Mouse (Mus musculus): ENCODE measurements around the gene Dgka. TPM values are rescaled to one million over a fixed set of nuclear protein-coding genes. Genes with fewer than 3 reads are reported as not detected.
"Not testable (repeated sequence)": the region's sequence is repeated elsewhere in the genome, so short reads cannot be mapped to it uniquely, and the experiment has no call there.

The Dgka gene
- total RNA-seq, 2 experiments from 2014 or later = 16.2 to 17.2 TPM

DNA sequence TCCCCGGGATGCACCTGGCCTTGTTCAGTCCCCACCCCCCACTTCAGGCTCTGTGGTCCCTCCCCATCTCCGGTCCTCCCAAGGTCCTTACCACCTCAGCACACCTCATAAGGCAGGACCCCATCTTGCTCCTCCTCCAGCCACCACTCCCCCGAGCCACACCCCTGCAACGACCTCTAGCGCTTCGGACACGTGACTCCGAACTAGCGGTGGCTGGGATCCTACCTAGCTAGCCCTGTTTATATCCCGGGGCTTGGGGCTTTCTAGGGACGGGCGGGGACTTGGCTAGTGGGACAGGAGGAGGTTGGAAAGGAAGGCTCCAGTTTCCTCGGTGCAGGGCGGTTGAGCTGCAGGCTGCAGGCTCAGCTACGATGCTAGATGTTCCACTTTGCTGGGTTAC lies 7.2 kb downstream of the Dgka start:
- peak; percentile 61 for DNase-seq

DNA sequence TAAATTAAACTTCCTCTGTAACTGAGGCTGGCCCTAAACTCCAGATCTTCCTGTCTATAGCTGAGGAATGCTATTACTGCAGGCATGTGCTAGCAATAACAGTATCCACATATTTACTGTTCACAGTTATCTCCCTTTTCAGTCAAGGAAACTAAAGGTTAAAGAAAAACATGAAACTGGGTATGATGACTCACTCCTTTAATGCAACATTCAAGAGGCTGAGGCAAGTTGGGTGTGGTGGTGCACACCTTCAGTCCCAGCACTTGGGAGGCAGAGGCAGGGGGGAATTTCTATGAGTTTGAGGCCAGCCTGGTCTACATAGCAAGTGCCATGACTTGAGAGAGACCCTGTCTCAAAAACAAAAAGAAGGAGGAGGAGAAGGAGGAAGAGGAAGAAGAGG lies 12.7 kb downstream of the Dgka start:
- DNase-seq = no peak

DNA sequence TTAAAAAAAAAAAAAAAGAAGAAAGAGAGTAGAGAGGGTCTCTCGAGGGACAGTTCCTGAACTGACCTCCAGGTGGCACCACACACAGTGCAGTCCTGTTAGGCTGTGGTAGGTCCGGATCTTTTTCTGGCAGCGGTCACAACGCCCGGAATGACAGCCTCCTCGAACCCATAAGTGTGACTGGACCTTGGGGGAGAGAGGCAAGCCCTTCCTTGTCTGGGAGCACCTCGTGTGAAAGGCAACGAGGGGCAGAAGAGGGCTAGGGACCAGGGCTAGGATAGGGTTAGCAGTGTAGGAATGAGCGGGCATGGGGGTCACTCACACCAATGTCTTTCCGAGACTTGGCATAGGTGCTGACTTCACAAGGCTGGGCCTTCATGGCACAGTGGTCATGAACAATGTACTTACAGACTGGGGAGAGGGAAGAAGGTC lies 13.6 kb downstream of the Dgka start:
- peak; percentile 86 for DNase-seq

DNA sequence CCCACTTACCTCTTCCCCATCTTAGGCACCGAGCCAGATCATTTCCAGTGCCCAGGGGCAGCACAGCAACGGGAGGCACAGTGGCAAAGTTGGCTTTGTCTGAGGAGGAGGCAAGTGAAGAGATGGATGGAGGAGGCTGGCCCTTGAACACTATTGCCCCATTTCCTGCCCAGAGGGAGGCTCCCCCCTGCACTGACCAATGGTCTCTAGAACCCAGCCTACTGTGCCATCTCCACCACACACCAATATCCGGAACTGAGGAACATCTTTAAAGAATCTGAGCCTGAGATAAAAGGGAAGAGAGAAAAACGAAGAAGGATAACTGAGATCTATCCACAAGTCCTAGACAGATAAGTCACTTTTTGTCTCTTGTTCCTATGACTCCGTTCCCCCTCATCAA lies 16.6 kb downstream of the Dgka start:
- no peak for DNase-seq

GRCm38 (mm10) chr10:128725466-128725865 lies 19.2 kb downstream of the Dgka start:
- DNase-seq = not testable (repeated sequence)

GRCm38 (mm10) chr10:128715559-128716537 lies 28.8 kb downstream of the Dgka start:
- DNase-seq = no peak

- not testable (repeated sequence) for DNase-seq
Observed at GRCm38 (mm10) chr10:128711318-128711717, 33.3 kb downstream of the Dgka start.

- peak; percentile 35 for DNase-seq
Observed at GRCm38 (mm10) chr10:128705317-128705693, 39.4 kb downstream of the Dgka start.

GRCm38 (mm10) chr10:128704491-128705316 lies 40.0 kb downstream of the Dgka start, which contains the start of gene Cdk2:
Gene Cdk2 (minus strand): TSS chr10:128705031.
- peak; percentile 97 for DNase-seq

DNA sequence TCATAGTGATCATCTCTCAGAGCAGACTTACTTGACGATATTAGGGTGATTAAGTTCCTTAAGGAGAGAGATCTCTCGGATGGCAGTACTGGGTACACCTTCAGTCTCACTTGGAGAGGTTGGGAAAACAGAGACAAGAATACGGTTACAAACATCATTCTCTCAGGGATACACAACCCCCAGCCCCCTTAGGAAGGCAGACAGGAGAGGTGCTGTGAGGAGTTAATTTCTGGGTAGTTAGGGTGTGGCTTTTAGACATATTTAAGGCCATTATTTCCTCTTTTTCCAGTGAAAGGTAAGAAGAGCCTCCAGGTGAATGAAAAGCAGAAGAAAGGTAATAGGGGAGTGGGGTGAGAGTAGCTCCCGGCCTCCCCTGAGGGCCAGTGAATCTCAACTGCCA lies 40.8 kb downstream of the Dgka start, which contains the start of gene Pmel:
TSS of gene Pmel (plus strand) at position 301 of the 400 bp plus-strand sequence.
- DNase-seq = no peak

DNA sequence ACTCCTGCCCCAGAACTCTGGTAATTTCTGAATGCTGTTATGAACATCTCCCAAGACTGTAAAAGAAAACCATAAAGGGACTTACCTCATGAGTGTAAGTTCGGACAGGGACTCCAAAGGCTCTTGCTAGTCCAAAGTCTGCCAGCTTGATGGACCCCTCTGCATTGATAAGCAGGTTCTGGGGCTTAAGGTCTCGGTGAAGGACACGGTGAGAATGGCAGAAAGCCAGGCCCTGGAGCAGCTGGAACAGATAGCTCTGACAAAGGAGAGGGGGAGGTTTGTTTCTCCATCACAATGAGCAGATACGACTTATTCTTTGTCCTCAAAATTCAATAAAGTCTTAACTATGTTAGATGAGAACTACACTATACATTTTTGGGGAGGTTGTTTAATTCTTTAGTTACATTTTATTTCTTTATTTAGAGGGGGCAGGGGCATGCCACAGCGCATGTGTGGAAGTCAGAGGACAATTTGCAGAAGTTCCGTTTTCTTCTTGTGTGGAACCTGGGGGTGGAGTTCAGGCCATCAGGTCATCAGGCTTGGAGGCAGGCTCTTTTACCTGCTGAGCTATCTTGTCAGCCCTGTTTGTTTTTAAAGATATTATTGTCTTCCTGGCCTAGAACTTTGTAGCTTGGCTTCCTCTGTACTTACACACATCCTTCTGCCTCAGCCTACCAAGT lies 42.2 kb downstream of the Dgka start:
- peak; percentile 44 for DNase-seq

- DNase-seq = no peak
Observed at GRCm38 (mm10) chr10:128700712-128701111, 43.9 kb downstream of the Dgka start.

GRCm38 (mm10) chr10:128699611-128700010 lies 45.0 kb downstream of the Dgka start:
- DNase-seq = no peak

DNA sequence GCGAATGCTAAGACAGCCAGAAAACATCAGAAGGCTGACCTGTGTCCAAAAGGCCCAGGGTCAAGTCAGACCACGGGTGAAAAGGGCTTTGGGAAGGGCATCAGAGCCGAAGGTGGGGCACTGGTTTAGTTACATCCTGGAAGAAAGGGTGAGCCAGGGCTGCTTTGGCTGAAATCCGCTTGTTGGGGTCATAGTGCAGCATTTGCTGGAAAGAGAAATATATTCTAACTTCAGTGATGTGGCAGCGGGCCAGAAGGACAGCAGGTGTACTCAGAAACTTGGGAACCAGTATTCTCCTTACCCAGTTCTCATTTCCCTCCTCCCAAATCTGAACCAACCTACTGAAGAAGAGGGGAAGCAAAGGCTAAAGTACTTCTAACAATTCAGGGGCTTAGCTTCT lies 45.6 kb downstream of the Dgka start:
- no peak for DNase-seq

GRCm38 (mm10) chr10:128697072-128697725 lies 47.5 kb downstream of the Dgka start:
- DNase-seq = no peak

- peak; percentile 97 for DNase-seq
Observed at GRCm38 (mm10) chr10:128695992-128696807, 48.5 kb downstream of the Dgka start, which contains the start of gene Rab5b. Gene Rab5b (minus strand): TSS chr10:128696264.

GRCm38 (mm10) chr10:128695411-128695991 lies 49.2 kb downstream of the Dgka start:
- no peak for DNase-seq

- peak; percentile 24 for DNase-seq
Observed at GRCm38 (mm10) chr10:128674469-128675008, 70.1 kb downstream of the Dgka start.

DNA sequence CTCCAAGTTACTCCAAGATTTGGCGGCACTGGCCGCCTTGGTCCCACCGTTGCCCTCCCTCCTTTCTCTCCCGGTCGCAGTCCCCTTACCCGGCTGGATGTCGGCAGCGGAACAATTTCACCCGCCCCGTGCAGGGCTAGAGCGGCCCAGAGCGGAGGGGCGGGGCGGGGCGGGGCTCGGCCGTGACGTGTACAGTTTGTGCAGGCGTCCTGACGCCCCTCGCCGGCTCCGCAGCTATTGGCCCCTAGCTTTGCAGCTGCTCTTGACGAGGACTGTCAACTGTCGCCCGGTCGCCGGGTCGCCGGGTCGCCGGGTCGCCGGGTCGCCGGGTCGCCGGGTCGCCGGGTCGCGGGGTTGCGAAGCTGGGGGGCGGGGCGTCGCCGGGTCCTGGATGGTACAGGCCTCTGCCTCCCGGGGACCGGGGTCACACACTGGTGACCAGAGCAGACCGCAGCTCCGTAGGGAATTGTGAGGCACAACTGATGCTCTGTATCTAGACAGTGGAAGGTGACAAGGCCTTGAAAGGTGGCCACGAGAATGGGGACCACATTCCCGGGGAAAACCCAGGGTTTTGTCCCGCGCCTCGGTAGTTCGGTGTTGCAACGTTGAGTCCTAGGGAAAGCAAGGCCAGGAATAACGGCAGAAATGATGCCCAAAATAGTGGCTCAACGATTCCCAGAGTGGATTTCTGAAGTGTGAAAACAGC lies 70.7 kb downstream of the Dgka start, which contains the start of gene Suox:
TSS of gene Suox (minus strand) at position 311 of the 706 bp plus-strand sequence.
- peak; percentile 91 for DNase-seq
